Mouse (Mus musculus) ES-E14 (cell line): ENCODE data around the gene Plet1. TPM values are rescaled to one million over a fixed set of nuclear protein-coding genes. Genes with fewer than 3 reads are reported as not detected.

Experiments
- DNase-seq: peaks from one replicate; pipeline ENCODE4 v3.0.0-alpha.2; 2013; ENCODE audit warnings: low read depth, low spot score
- H3K27ac ChIP-seq: 2 replicates; pipeline ENCODE4 v1.5.1; 2012; ENCODE audit warnings: low read depth, mild to moderate bottlenecking, low read length, moderate library complexity, mixed read lengths; ENCODE audit not compliant: poor library complexity, insufficient read depth, severe bottlenecking
- H3K36me3 ChIP-seq: 2 replicates; pipeline ENCODE4 v1.6.1; 2012; ENCODE audit warnings: mild to moderate bottlenecking, low read length, moderate library complexity, mixed read lengths; ENCODE audit not compliant: control insufficient read depth, poor library complexity, insufficient read depth, severe bottlenecking
- H3K4me1 ChIP-seq, 2 experiments: fragments of 150-350 bp in 1 of 2; sonication (generic) in 1 of 2; 2 replicates each; pipeline ENCODE4 v1.6.1; 2012; ENCODE audit warnings: low read length in 2 of 2, mild to moderate bottlenecking in 1 of 2, mixed read lengths in 1 of 2; ENCODE audit not compliant: control insufficient read depth in 2 of 2, insufficient read depth in 2 of 2, poor library complexity in 1 of 2
- H3K4me3 ChIP-seq, 2 experiments: fragments of 150-350 bp in 1 of 2; sonication (generic) in 1 of 2; 2 replicates each; pipeline ENCODE4 v1.5.1; 2012; ENCODE audit warnings: low read length in 2 of 2, low read depth in 1 of 2, mild to moderate bottlenecking in 1 of 2, mixed read lengths in 1 of 2; ENCODE audit not compliant: insufficient read depth in 1 of 2, poor library complexity in 1 of 2, severe bottlenecking in 1 of 2
- H3K9ac ChIP-seq: 2 replicates; pipeline ENCODE4 v1.6.1; 2012; ENCODE audit warnings: low read depth, mild to moderate bottlenecking, low read length, mixed read lengths; ENCODE audit not compliant: poor library complexity, insufficient read depth, severe bottlenecking
- H3K9me3 ChIP-seq: fragments of 150-350 bp; sonication (generic); 2 replicates; pipeline ENCODE4 v1.6.1; 2012; ENCODE audit warnings: low read depth, mild to moderate bottlenecking, low read length; ENCODE audit not compliant: control insufficient read depth, insufficient read depth
- CHD2 ChIP-seq: IDR thresholded peaks from 2 replicates; pipeline ENCODE4 v1.6.1; 2014; ENCODE audit warnings: mild to moderate bottlenecking, low read depth, low read length, inconsistent platforms
- HCFC1 ChIP-seq: IDR thresholded peaks from 2 replicates; pipeline ENCODE4 v1.6.1; 2012; ENCODE audit warnings: low read length, inconsistent platforms, borderline replicate concordance; ENCODE audit not compliant: insufficient read depth
- MAFK ChIP-seq: IDR thresholded peaks from 2 replicates; pipeline ENCODE4 v1.6.1; 2014; ENCODE audit warnings: mild to moderate bottlenecking, low read depth, low read length, inconsistent platforms; ENCODE audit not compliant: insufficient read depth
- ZC3H11A ChIP-seq: IDR thresholded peaks from 2 replicates; pipeline ENCODE4 v1.6.1; 2012; ENCODE audit warnings: low read depth, mild to moderate bottlenecking, inconsistent platforms, low read length, borderline replicate concordance
- ZNF384 ChIP-seq: IDR thresholded peaks from 2 replicates; pipeline ENCODE4 v1.6.1; 2012; ENCODE audit warnings: low read depth, low read length, inconsistent platforms
- in situ Hi-C, 2 experiments: fragments of 600-800 bp; cut with MboI; formaldehyde crosslinking; loops; one replicate each; pipeline ENCODE4 v1.15.1; 2025; ENCODE audit warnings: low sequenced_read_pairs in 2 of 2, inconsistent platforms in 1 of 2; ENCODE audit not compliant: unreplicated experiment in 2 of 2
- total RNA-seq: library from RNA; depleted of rRNA; stranded (reverse); fragments of 300-350 nt; gene quantifications from 2 replicates; pipeline ENCODE4 v1.2.3, GENCODE M21; 2012

Plet1 gene
- total RNA-seq, 1 experiment, result 9.4 TPM

- no peak for DNase-seq
- Histone ChIP-seq H3K9ac (peak overlapping the region; percentile 29; the same call in 1 of the 2 replicates), H3K27ac (no peak overlapping the region)
Observed at GRCm38 (mm10) chr9:50495405-50496150, 1.3 kb downstream of the Plet1 start.

GRCm38 (mm10) chr9:50496151-50496505 lies 1.8 kb downstream of the Plet1 start:
- DNase-seq, result no peak
- Histone ChIP-seq H3K4me3 (peak overlapping the region; percentile 15 to 46; a peak in 3 of 4 replicates), H3K4me1 (peaks cover 11 to 26% of the 10 kb centered on the region in 2 experiments; a peak in 3 of 4 replicates), H3K27ac (no peak overlapping the region), H3K36me3 (no peaks in the 10 kb centered on the region; the same call in 1 of the 2 replicates), H3K9ac (peak overlapping the region; percentile 29; the same call in 1 of the 2 replicates), H3K9me3 (no peaks in the 10 kb centered on the region)
- no peak for TF ChIP-seq ZC3H11A
- no peak for TF ChIP-seq CHD2
- no peak for TF ChIP-seq ZNF384
- no peak for TF ChIP-seq HCFC1
- no peak for TF ChIP-seq MAFK
- in situ Hi-C loops, result no loop called here

More at GRCm38 (mm10) chr9:50495405-50496150, 1.3 kb downstream of the Plet1 start:
- H3K9me3 ChIP-seq, result no peaks in the 10 kb centered on the region
- TF ChIP-seq CHD2 (no peak), MAFK (no peak)
- peaks cover 14 to 26% of the 10 kb centered on the region in 2 experiments; a peak in 3 of 4 replicates for H3K4me1 ChIP-seq
- H3K36me3 ChIP-seq, result no peaks in the 10 kb centered on the region; the same call in 1 of the 2 replicates
- in situ Hi-C loops, result no loop called here
- H3K4me3 ChIP-seq, result peak overlapping the region; percentile 20 to 46; a peak in 3 of 4 replicates

GRCm38 (mm10) chr9:50496546-50496945 lies 2.2 kb downstream of the Plet1 start:
- Histone ChIP-seq H3K4me1 (peaks cover 9 to 26% of the 10 kb centered on the region in 2 experiments; a peak in 3 of 4 replicates), H3K36me3 (no peaks in the 10 kb centered on the region; the same call in 1 of the 2 replicates), H3K27ac (no peak overlapping the region), H3K9ac (0 out of 2 replicates have a peak overlapping the region, but pooled peaks have one; percentile 26), H3K9me3 (no peaks in the 10 kb centered on the region), H3K4me3 (no peak overlapping the region)
- TF ChIP-seq ZC3H11A, result no peak
- TF ChIP-seq HCFC1, result no peak
- no peak for TF ChIP-seq CHD2
- no peak for TF ChIP-seq MAFK
- no peak for TF ChIP-seq ZNF384
- no peak for DNase-seq
- in situ Hi-C loops, result no loop called here

- H3K4me3 ChIP-seq, result no peak overlapping the region
- H3K9ac ChIP-seq, result no peak overlapping the region
- H3K36me3 ChIP-seq, result no peaks in the 10 kb centered on the region; the same call in 1 of the 2 replicates
- TF ChIP-seq CHD2 (no peak), MAFK (no peak), HCFC1 (no peak), ZNF384 (no peak), ZC3H11A (no peak)
- no peak for DNase-seq
- in situ Hi-C loops, result no loop called here
- no peak overlapping the region for H3K27ac ChIP-seq
- H3K4me1 ChIP-seq, result peaks cover 6 to 24% of the 10 kb centered on the region in 2 experiments; a peak in 3 of 4 replicates
- H3K9me3 ChIP-seq, result no peaks in the 10 kb centered on the region
Observed at GRCm38 (mm10) chr9:50497076-50497475, 2.8 kb downstream of the Plet1 start.
